Mouse (Mus musculus): ENCODE data around the gene Dync1h1.

GRCm38 (mm10) chr12:110667466-110668077 is 66.3 kb downstream of the Dync1h1 start:
- TF ChIP-seq CTCF (IDR thresholded peaks at IDR 0.05; ENCODE audit: control insufficient read depth, insufficient read depth, insufficient read length) = no peak
- no peak for TF ChIP-seq CEBPB (IDR thresholded peaks at IDR 0.05; ENCODE audit: low read depth)
- no peak for TF ChIP-seq MAX (IDR thresholded peaks at IDR 0.05)
